Mouse (Mus musculus) testis, adult 2 months (tissue): ENCODE measurements around the gene Slc25a13. TPM values are rescaled to one million over a fixed set of nuclear protein-coding genes. Genes with fewer than 3 reads are reported as not detected.

Experiments
- H3K27ac ChIP-seq: fragments of 200-500 bp; 2 replicates; pipeline ENCODE4 v1.5.1; 2012; ENCODE audit warnings: low read depth, low read length; ENCODE audit not compliant: control insufficient read depth, insufficient read depth
- H3K27me3 ChIP-seq: fragments of 200-500 bp; 2 replicates; pipeline ENCODE4 v1.6.1; 2012; ENCODE audit warnings: mild to moderate bottlenecking, low read length, moderate library complexity; ENCODE audit not compliant: control insufficient read depth, insufficient read depth
- H3K36me3 ChIP-seq: fragments of 200-500 bp; 2 replicates; pipeline ENCODE4 v1.6.1; 2012; ENCODE audit warnings: mild to moderate bottlenecking, low read length; ENCODE audit not compliant: control insufficient read depth, insufficient read depth
- H3K4me1 ChIP-seq: fragments of 200-500 bp; 2 replicates; pipeline ENCODE4 v1.6.1; 2012; ENCODE audit warnings: low read length; ENCODE audit not compliant: control insufficient read depth, insufficient read depth
- H3K4me3 ChIP-seq: fragments of 200-500 bp; 2 replicates; pipeline ENCODE4 v1.5.1; 2012; ENCODE audit warnings: low read depth, mild to moderate bottlenecking, low read length, moderate library complexity, mixed read lengths; ENCODE audit not compliant: control insufficient read depth
- CTCF ChIP-seq: fragments of 200-500 bp; IDR thresholded peaks from 2 replicates; pipeline ENCODE4 v1.5.1; 2012; ENCODE audit warnings: low read depth, mild to moderate bottlenecking, inconsistent platforms, low read length, moderate library complexity; ENCODE audit not compliant: control insufficient read depth, insufficient read depth, insufficient replicate concordance
- POLR2A ChIP-seq: fragments of 200-500 bp; IDR thresholded peaks from 2 replicates; pipeline ENCODE4 v1.6.1; 2012; ENCODE audit warnings: low read depth, mild to moderate bottlenecking, inconsistent platforms, low read length, moderate library complexity; ENCODE audit not compliant: control insufficient read depth
- polyA plus RNA-seq: library from polyadenylated mRNA; depleted of rRNA; stranded (reverse); fragments of >200 nt; gene quantifications from 2 replicates; pipeline ENCODE4 v1.2.3, GENCODE M21; 2012

Slc25a13 gene
- polyA plus RNA-seq, 1 experiment = 1.9 TPM

GRCm38 (mm10) chr6:6093522-6093921 is 123.5 kb downstream of the Slc25a13 start:
- Histone ChIP-seq H3K36me3 (no peaks in the 10 kb centered on the region), H3K27ac (no peak overlapping the region), H3K4me1 (no peaks in the 10 kb centered on the region), H3K4me3 (no peak overlapping the region), H3K27me3 (no peaks in the 10 kb centered on the region)
- no peak for TF ChIP-seq POLR2A
- no peak for TF ChIP-seq CTCF

DNA sequence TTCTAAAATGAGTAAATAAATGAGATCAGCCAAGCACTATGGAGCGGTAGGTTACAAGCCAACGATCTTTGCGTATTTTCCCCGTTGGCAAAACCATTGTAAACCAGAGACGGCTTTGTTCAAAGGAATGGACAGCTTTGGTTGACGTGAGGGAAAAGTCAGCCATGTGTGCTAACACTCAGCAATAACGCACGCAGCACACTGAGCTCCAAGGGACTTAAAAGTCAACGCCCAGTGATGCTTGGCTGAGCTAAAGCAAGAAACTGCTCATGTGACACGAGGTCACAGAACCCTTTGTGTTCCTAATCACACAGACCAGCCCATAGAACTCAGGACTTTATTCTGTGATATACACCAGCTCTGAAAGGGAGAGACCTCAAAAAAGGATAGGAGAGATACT is 124.5 kb downstream of the Slc25a13 start:
- no peaks in the 10 kb centered on the region for H3K27me3 ChIP-seq
- no peaks in the 10 kb centered on the region for H3K4me1 ChIP-seq
- H3K36me3 ChIP-seq = no peaks in the 10 kb centered on the region
- H3K27ac ChIP-seq = no peak overlapping the region
- no peak overlapping the region for H3K4me3 ChIP-seq
- TF ChIP-seq CTCF (no peak), POLR2A (no peak)

DNA sequence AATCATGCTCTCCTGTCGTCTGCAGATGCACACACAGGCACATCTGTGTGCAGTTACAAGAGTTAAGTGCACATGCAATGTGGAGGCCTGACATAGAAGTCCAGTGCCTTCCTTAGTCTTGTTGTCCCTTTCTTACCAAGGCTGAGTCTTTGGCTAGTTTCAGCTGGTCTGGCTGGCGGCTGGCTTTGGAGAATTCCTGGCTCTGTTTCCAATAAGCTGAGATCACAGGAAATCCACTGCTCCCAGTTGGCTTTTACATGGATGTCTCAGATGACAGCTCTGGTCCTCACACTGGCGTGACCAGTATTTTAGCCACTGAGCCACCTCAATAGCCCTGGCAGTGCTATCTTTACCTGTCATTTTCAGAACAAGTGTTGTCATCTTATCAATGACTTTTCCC is 126.0 kb downstream of the Slc25a13 start:
- H3K36me3 ChIP-seq = no peaks in the 10 kb centered on the region
- H3K27me3 ChIP-seq = no peaks in the 10 kb centered on the region
- no peaks in the 10 kb centered on the region for H3K4me1 ChIP-seq
- no peak overlapping the region for H3K4me3 ChIP-seq
- H3K27ac ChIP-seq = no peak overlapping the region
- TF ChIP-seq POLR2A = no peak
- no peak for TF ChIP-seq CTCF

GRCm38 (mm10) chr6:6088151-6088550 is 128.8 kb downstream of the Slc25a13 start:
- Histone ChIP-seq H3K4me3 (no peak overlapping the region), H3K36me3 (no peaks in the 10 kb centered on the region), H3K27ac (no peak overlapping the region), H3K27me3 (no peaks in the 10 kb centered on the region), H3K4me1 (no peaks in the 10 kb centered on the region)
- no peak for TF ChIP-seq CTCF
- no peak for TF ChIP-seq POLR2A

DNA sequence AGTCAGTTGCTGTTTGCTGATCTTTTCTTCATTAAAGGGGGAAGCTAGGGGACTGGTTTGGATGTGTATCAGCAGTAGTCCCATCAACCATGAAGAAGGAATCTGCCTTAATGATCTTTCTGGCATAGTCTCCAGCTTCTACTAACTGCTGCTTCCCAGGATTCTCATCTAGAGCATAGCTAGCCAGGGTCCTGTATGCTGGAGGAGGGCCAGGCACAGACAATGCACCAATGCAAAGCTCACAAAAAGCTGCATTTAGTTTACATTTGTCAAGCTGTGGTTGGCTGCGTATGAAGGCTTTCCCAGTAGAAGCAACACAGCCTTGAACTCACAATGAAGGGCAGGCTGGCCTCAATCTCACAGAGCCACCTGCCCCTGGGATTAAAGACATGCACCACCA is 136.5 kb downstream of the Slc25a13 start:
- TF ChIP-seq CTCF (no peak), POLR2A (no peak)
- no peak overlapping the region for H3K4me3 ChIP-seq
- H3K27me3 ChIP-seq = no peaks in the 10 kb centered on the region
- no peaks in the 10 kb centered on the region for H3K4me1 ChIP-seq
- no peaks in the 10 kb centered on the region for H3K36me3 ChIP-seq
- H3K27ac ChIP-seq = no peak overlapping the region

GRCm38 (mm10) chr6:6077234-6077633 is 139.7 kb downstream of the Slc25a13 start:
- H3K4me1 ChIP-seq = no peaks in the 10 kb centered on the region
- no peak for TF ChIP-seq POLR2A
- TF ChIP-seq CTCF = no peak
- H3K36me3 ChIP-seq = no peaks in the 10 kb centered on the region
- H3K27ac ChIP-seq = no peak overlapping the region
- no peak overlapping the region for H3K4me3 ChIP-seq
- no peaks in the 10 kb centered on the region for H3K27me3 ChIP-seq

DNA sequence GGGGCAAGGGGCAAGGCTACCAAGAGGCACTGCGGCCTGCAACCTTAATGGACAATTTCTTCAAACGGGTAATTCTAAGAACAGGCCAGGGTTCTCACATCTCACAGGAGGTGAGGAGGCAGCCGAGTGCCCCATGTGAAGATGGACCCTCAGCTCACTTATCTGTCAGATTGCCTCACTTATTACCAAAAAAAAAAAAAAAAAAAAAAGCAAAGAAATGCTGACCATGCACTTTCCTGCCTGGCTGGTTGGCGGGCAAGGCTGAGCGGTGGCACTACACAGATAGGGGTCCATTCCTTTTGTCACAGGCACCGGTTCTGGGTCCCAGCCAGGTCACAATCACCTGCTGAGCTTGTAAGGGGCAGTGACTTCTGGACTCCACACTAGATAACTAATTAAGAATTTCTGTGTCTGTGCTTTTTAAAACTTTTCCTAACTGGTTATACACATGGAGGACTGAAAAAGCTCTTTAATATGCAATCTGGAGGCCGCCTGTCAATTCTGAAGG is 141.0 kb downstream of the Slc25a13 start:
- Histone ChIP-seq H3K4me1 (no peaks in the 10 kb centered on the region), H3K4me3 (no peak overlapping the region), H3K27me3 (no peaks in the 10 kb centered on the region), H3K27ac (no peak overlapping the region), H3K36me3 (no peaks in the 10 kb centered on the region)
- TF ChIP-seq CTCF (no peak), POLR2A (no peak)

DNA sequence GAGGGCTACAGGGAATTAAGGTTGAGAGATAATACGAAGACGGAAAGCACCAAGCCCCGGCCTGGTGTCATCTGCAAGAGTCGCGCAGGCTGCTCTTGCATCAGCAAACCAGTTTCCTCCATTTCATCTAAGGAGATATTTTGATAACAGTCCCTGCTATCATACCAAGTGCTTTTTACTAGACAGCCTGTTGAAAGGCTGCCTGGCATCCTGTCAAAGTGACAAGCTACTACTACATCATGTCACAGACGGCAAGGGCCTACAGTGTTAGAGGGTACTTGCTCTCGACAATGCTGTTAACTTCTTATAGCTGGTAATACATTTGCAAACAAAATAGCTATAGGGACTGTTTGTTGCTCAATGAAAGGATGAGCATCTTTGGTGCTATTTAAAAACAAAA is 145.9 kb downstream of the Slc25a13 start:
- no peak overlapping the region for H3K4me3 ChIP-seq
- no peaks in the 10 kb centered on the region for H3K4me1 ChIP-seq
- no peaks in the 10 kb centered on the region for H3K27me3 ChIP-seq
- no peak overlapping the region for H3K27ac ChIP-seq
- no peak for TF ChIP-seq CTCF
- TF ChIP-seq POLR2A = no peak
- H3K36me3 ChIP-seq = no peaks in the 10 kb centered on the region
